Mouse (Mus musculus) kidney, adult 2 months (tissue): ENCODE data around the gene Tanc2.
A peak's percentile ranks its signal among the peaks of the same experiment; 100 is the strongest.

Experiments used
- CTCF ChIP-seq: fragments of 200-500 bp; conservative IDR thresholded peaks from 2 replicates; pipeline ENCODE4 v1.5.1; 2011; ENCODE audit warnings: low read depth, mild to moderate bottlenecking, control low read depth, low read length, moderate library complexity, mixed read lengths; ENCODE audit not compliant: insufficient read depth, insufficient read length
- POLR2A ChIP-seq: fragments of 200-500 bp; IDR thresholded peaks from one replicate; pipeline ENCODE4 v1.6.1; 2011; ENCODE audit warnings: low read depth, low read length, control low read depth

DNA sequence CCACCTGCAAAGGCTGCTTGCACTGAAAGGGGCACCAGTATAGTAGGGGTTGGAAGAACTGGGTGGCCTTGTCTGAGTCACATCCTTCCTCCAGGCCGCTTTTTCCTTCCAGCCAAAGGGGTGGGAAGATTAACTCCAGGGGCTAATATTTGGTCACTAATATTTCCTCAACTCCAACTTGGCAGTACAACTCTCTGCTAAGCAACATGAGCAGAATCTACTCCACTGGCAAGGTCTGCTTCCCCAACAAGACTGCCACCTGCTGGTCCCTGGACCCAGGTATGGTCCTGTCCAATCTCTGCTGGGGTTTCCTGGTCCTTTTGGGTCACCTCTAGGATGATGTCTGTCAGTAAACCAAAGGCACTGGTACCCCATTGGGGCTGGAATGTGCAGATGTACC lies 379.7 kb downstream of the Tanc2 start:
- TF ChIP-seq CTCF (peak; percentile 75), POLR2A (no peak)
